10 mouse cellular contexts compared by ENCODE assay signal in genomic region chr8:79382857-79383262, GRCm38 (mm10). TPM values are rescaled to one million over a fixed set of nuclear protein-coding genes. Genes with fewer than 3 reads are reported as not detected.
DNase-seq lines count a peak whose midpoint lies in the region; ATAC-seq and TF ChIP-seq lines count a peak whose summit lies in the region.
"Had no signal": no experiment of that assay in that cellular context is flagged by ENCODE, and none has a peak within 500 bp of the region (broad histone marks: within the 10 kb centered on the region; RNA-seq: fewer than 3 reads in every experiment).

No protein-coding gene starts in this region.

- H3K27ac ChIP-seq in gastrocnemius, adult 2 months = peak overlapping the region; percentile 56
- H3K27ac ChIP-seq in neural tube, embryonic 13.5 days (replicated peaks) = no peak overlapping the region
- no peak overlapping the region for H3K27ac ChIP-seq in neural tube, embryonic 15.5 days (replicated peaks)
- peak overlapping the region; percentile 19; the same call in 1 of the 2 replicates for H3K27ac ChIP-seq in limb, embryonic 14.5 days (replicated peaks; ENCODE audit: low read depth, low read length)
- H3K27ac ChIP-seq in stomach, embryonic 15.5 days = peak overlapping the region; percentile 16; the same call in 1 of the 2 replicates

- H3K27me3 ChIP-seq in neural tube, embryonic 13.5 days = no peaks in the 10 kb centered on the region
- H3K27me3 ChIP-seq in neural tube, embryonic 15.5 days (replicated peaks) = no peaks in the 10 kb centered on the region
- H3K27me3 ChIP-seq in limb, embryonic 14.5 days (ENCODE audit: control insufficient read depth, insufficient read depth, low read length) = no peaks in the 10 kb centered on the region
- no peaks in the 10 kb centered on the region for H3K27me3 ChIP-seq in stomach, embryonic 15.5 days (replicated peaks)

- no peak for TF ChIP-seq CTCF in gastrocnemius, adult 2 months (IDR thresholded peaks at IDR 0.05)

- H3K4me1 ChIP-seq in neural tube, embryonic 13.5 days (replicated peaks) = peaks cover 69% of the 10 kb centered on the region
- peaks cover 47% of the 10 kb centered on the region for H3K4me1 ChIP-seq in neural tube, embryonic 15.5 days
- H3K4me1 ChIP-seq in limb, embryonic 14.5 days (ENCODE audit: control insufficient read depth, insufficient read depth, low read length) = peaks cover 58% of the 10 kb centered on the region
- H3K4me1 ChIP-seq in stomach, embryonic 15.5 days = peaks cover 19% of the 10 kb centered on the region

- TF ChIP-seq POLR2A in limb, embryonic 14.5 days (IDR thresholded peaks at IDR 0.05; ENCODE audit: borderline replicate concordance, extremely low read depth, insufficient read depth, insufficient read length) = no peak

- H3K9ac ChIP-seq in neural tube, embryonic 13.5 days = peak overlapping the region; percentile 22; the same call in 1 of the 2 replicates
- no peak overlapping the region for H3K9ac ChIP-seq in neural tube, embryonic 15.5 days (replicated peaks)
- peak overlapping the region; percentile 21; the same call in 1 of the 2 replicates for H3K9ac ChIP-seq in limb, embryonic 14.5 days (ENCODE audit: low read depth, low read length, severe bottlenecking)
- no peak overlapping the region for H3K9ac ChIP-seq in stomach, embryonic 15.5 days

- H3K36me3 ChIP-seq in neural tube, embryonic 13.5 days = no peaks in the 10 kb centered on the region
- no peaks in the 10 kb centered on the region for H3K36me3 ChIP-seq in neural tube, embryonic 15.5 days
- H3K36me3 ChIP-seq in limb, embryonic 14.5 days (ENCODE audit: control insufficient read depth, insufficient read depth, low read length) = no peaks in the 10 kb centered on the region
- no peaks in the 10 kb centered on the region for H3K36me3 ChIP-seq in stomach, embryonic 15.5 days

- DNase-seq in gastrocnemius, adult 2 months = no peak
- DNase-seq in gastrocnemius, postnatal 14 days = no peak
- DNase-seq in limb, embryonic 14.5 days (ENCODE audit: low spot score) = no peak
- DNase-seq in layer of hippocampus, postnatal 14 days (ENCODE audit: low spot score in 2 of 2) = no peak
- no peak for DNase-seq in lung, postnatal 4 days
- DNase-seq: left cerebral cortex, postnatal 4 days; right cerebral cortex, postnatal 14 days had no signal

- H3K4me3 ChIP-seq in gastrocnemius, adult 2 months = peak overlapping the region; percentile 11; the same call in 1 of the 2 replicates
- H3K4me3 ChIP-seq in neural tube, embryonic 13.5 days = no peak overlapping the region
- no peak overlapping the region for H3K4me3 ChIP-seq in neural tube, embryonic 15.5 days (replicated peaks)
- 0 out of 2 replicates have a peak overlapping the region, but pooled peaks have one; percentile 1 for H3K4me3 ChIP-seq in limb, embryonic 14.5 days (replicated peaks; ENCODE audit: low read length)
- no peak overlapping the region for H3K4me3 ChIP-seq in stomach, embryonic 15.5 days (replicated peaks)

- no peak overlapping the region for H3K4me2 ChIP-seq in neural tube, embryonic 13.5 days
- H3K4me2 ChIP-seq in neural tube, embryonic 15.5 days = no peak overlapping the region
- H3K4me2 ChIP-seq in limb, embryonic 14.5 days (replicated peaks; ENCODE audit: low read depth, low read length, severe bottlenecking) = no peak overlapping the region
- peak overlapping the region; percentile 8; the same call in 1 of the 2 replicates for H3K4me2 ChIP-seq in stomach, embryonic 15.5 days

- intact Hi-C loops in gastrocnemius, adult 2 months (cut with DNase I) = no loop called here
- intact Hi-C loops in gastrocnemius, postnatal 14 days (cut with DNase I; ENCODE audit: low total_unique reads) = no loop called here

- WGBS in neural tube, embryonic 13.5 days = 15% methylated on average over 8 of the region's 8 CpGs
- 19% methylated on average over 8 of the region's 8 CpGs for WGBS in neural tube, embryonic 15.5 days
- 14% methylated on average over 8 of the region's 8 CpGs for WGBS in limb, embryonic 14.5 days
- 22% methylated on average over 8 of the region's 8 CpGs for WGBS in stomach, embryonic 15.5 days

- no peaks in the 10 kb centered on the region for H3K9me3 ChIP-seq in neural tube, embryonic 13.5 days
- no peaks in the 10 kb centered on the region for H3K9me3 ChIP-seq in neural tube, embryonic 15.5 days (replicated peaks)
- no peaks in the 10 kb centered on the region for H3K9me3 ChIP-seq in limb, embryonic 14.5 days (ENCODE audit: control insufficient read depth, low read length)
- no peaks in the 10 kb centered on the region for H3K9me3 ChIP-seq in stomach, embryonic 15.5 days

- ATAC-seq in neural tube, embryonic 13.5 days (ENCODE audit: low read depth) = no peak
- ATAC-seq in neural tube, embryonic 15.5 days (ENCODE audit: low FRiP score) = no peak
- ATAC-seq in limb, embryonic 14.5 days (ENCODE audit: low FRiP score, low read depth) = peak; percentile 9; the same call in 1 of the 2 replicates
- ATAC-seq in stomach, embryonic 15.5 days (ENCODE audit: insufficient read depth, low FRiP score, low read depth) = peak; percentile 23; the same call in 1 of the 2 replicates

RNA-seq across cellular contexts. Expression of gene Smad1, which starts 16.5 kb away (rescaled TPM):
- total RNA-seq in gastrocnemius, adult 2 months (2021) = 1 to 10 TPM; 8.9 to 9.5 TPM
- 10 to 100 TPM; 21.2 to 22.5 TPM for total RNA-seq in gastrocnemius, postnatal 14 days (2021)
- 68.7 and 72.1 TPM in 2 replicates for polyA plus RNA-seq in neural tube, embryonic 13.5 days (2015; fragmentation: Nextera tagmentation; extraction: Ambion mirVana)
- 54.3 and 59.0 TPM in 2 replicates for polyA plus RNA-seq in neural tube, embryonic 15.5 days (2015; fragmentation: Nextera tagmentation; extraction: Ambion mirVana)
- 41.6 and 61.1 TPM in 2 replicates for polyA plus RNA-seq in limb, embryonic 14.5 days (2012; rRNA removed)
- 71.8 and 73.7 TPM in 2 replicates for polyA plus RNA-seq in limb, embryonic 14.5 days (2014; fragmentation: Nextera tagmentation; extraction: Ambion mirVana)
- polyA plus RNA-seq in stomach, embryonic 15.5 days (2015; fragmentation: Nextera tagmentation; extraction: Ambion mirVana) = 39.8 and 39.9 TPM in 2 replicates
- total RNA-seq in layer of hippocampus, postnatal 14 days (2021) = 10 to 100 TPM; 25.9 to 29.2 TPM

Comparison
In these comparisons a context has a peak if more than half of its experiments do, and no peak if none do; other contexts are left out.
1. H3K9ac ChIP-seq: peak in neural tube, embryonic 13.5 days (single experiment) and limb, embryonic 14.5 days (single experiment); none in neural tube, embryonic 15.5 days (single experiment) and stomach, embryonic 15.5 days (single experiment).
2. H3K27ac ChIP-seq: peak in gastrocnemius, adult 2 months (single experiment), limb, embryonic 14.5 days (single experiment) and stomach, embryonic 15.5 days (single experiment); none in neural tube, embryonic 13.5 days (single experiment) and neural tube, embryonic 15.5 days (single experiment).
3. H3K4me3 ChIP-seq: peak in gastrocnemius, adult 2 months (single experiment) and limb, embryonic 14.5 days (single experiment); none in neural tube, embryonic 13.5 days (single experiment), neural tube, embryonic 15.5 days (single experiment) and stomach, embryonic 15.5 days (single experiment).
4. ATAC-seq: peak in limb, embryonic 14.5 days (single experiment) and stomach, embryonic 15.5 days (single experiment); none in neural tube, embryonic 13.5 days (single experiment) and neural tube, embryonic 15.5 days (single experiment).